ENCODE assay signal across 8 mouse cellular contexts in the genomic region with DNA sequence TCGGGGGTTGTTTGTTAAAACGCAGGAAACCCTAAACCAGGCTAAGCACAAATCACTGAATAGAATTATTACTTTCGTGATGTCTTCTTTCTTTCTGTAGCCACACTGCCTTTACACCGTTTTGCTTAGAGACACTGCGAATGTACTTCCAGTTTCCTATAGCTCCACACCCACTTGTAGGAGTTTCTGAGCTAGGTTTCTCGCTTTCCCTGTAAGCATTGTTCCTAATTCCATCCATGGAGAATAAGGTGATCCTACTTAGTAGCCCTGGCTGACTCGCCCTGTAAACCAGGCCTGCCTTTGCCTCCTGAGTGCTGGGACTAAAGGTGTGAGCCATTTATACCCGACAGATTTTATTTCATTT. TPM values are rescaled to one million over a fixed set of nuclear protein-coding genes. Genes with fewer than 3 reads are reported as not detected.
DNase-seq lines count a peak whose midpoint lies in the region; ATAC-seq and TF ChIP-seq lines count a peak whose summit lies in the region.

No protein-coding gene starts in this region.

- no peak overlapping the region for H3K9ac ChIP-seq in heart, embryonic 15.5 days
- no peak overlapping the region; the same call in 1 of the 2 replicates for H3K9ac ChIP-seq in hindbrain, embryonic 11.5 days (ENCODE audit: low read depth, low read length)

- 0 out of 2 replicates have a peak, but pooled peaks cover 2% of the 10 kb centered on the region for H3K4me1 ChIP-seq in heart, embryonic 15.5 days (replicated peaks)
- H3K4me1 ChIP-seq in bone marrow, adult 2 months (ENCODE audit: control insufficient read depth, insufficient read depth, low read length): no peaks in the 10 kb centered on the region
- no peaks in the 10 kb centered on the region for H3K4me1 ChIP-seq in hindbrain, embryonic 11.5 days (replicated peaks; ENCODE audit: control insufficient read depth, insufficient read depth, low read length)
- peaks cover 5% of the 10 kb centered on the region; the same call in 1 of the 2 replicates for H3K4me1 ChIP-seq in megakaryocyte, embryonic 14.5 days

- H3K27ac ChIP-seq in heart, embryonic 15.5 days: peak overlapping the region; percentile 47
- no peak overlapping the region for H3K27ac ChIP-seq in bone marrow, adult 2 months (ENCODE audit: control insufficient read depth, insufficient read depth, low read depth, low read length, poor library complexity)
- no peak overlapping the region for H3K27ac ChIP-seq in hindbrain, embryonic 11.5 days (ENCODE audit: low read depth, low read length)

- no peak for TF ChIP-seq POLR2A in bone marrow, adult 2 months (IDR thresholded peaks at IDR 0.05; ENCODE audit: borderline replicate concordance, control insufficient read depth, low read depth, low read length)

- H3K27me3 ChIP-seq in heart, embryonic 15.5 days: peaks cover 19% of the 10 kb centered on the region
- peaks cover 19% of the 10 kb centered on the region for H3K27me3 ChIP-seq in hindbrain, embryonic 11.5 days (ENCODE audit: control insufficient read depth, insufficient read depth, low read length)
- H3K27me3 ChIP-seq in megakaryocyte, embryonic 14.5 days (replicated peaks): peaks cover 7% of the 10 kb centered on the region

- no peak for ATAC-seq in heart, embryonic 15.5 days (replicated peaks; ENCODE audit: insufficient number of reproducible peaks, insufficient read depth, low FRiP score, low read depth)
- 0 out of 2 replicates have a peak, but pooled peaks have one; percentile 27 for ATAC-seq in hindbrain, embryonic 11.5 days (ENCODE audit: low FRiP score)

- intact Hi-C loops in left cerebral cortex, postnatal 36 days (cut with DNase I): no loop called here

- H3K4me2 ChIP-seq in heart, embryonic 15.5 days: peak overlapping the region; percentile 68
- H3K4me2 ChIP-seq in hindbrain, embryonic 11.5 days (replicated peaks; ENCODE audit: low read depth, low read length): peak overlapping the region; percentile 28

- no peak for DNase-seq in heart, adult 8-10 months (ENCODE audit: low spot score)
- DNase-seq in hindbrain, embryonic 11.5 days (ENCODE audit: low spot score): no peak
- no peak for DNase-seq in thymus, postnatal 10 days (ENCODE audit: low spot score in 2 of 2)
- DNase-seq in left cerebral cortex, postnatal 36 days (ENCODE audit: low spot score in 2 of 2): no peak
- DNase-seq in adrenal gland, postnatal 4 days (ENCODE audit: low spot score in 2 of 2): no peak

- no peaks in the 10 kb centered on the region for H3K36me3 ChIP-seq in heart, embryonic 15.5 days
- H3K36me3 ChIP-seq in hindbrain, embryonic 11.5 days (ENCODE audit: control insufficient read depth, insufficient read depth, low read length): no peaks in the 10 kb centered on the region
- no peaks in the 10 kb centered on the region for H3K36me3 ChIP-seq in megakaryocyte, embryonic 14.5 days (replicated peaks; ENCODE audit: low read length)

- peak overlapping the region; percentile 66 for H3K4me3 ChIP-seq in heart, embryonic 15.5 days
- H3K4me3 ChIP-seq in bone marrow, adult 2 months (replicated peaks; ENCODE audit: control insufficient read depth, low read depth, low read length): peak overlapping the region; percentile 35
- H3K4me3 ChIP-seq in hindbrain, embryonic 11.5 days (ENCODE audit: low read depth, low read length): no peak overlapping the region; the same call in none of the 2 replicates
- peak overlapping the region; percentile 93 for H3K4me3 ChIP-seq in megakaryocyte, embryonic 14.5 days (replicated peaks)

- H3K9me3 ChIP-seq in heart, embryonic 15.5 days (replicated peaks): no peaks in the 10 kb centered on the region
- H3K9me3 ChIP-seq in hindbrain, embryonic 11.5 days (ENCODE audit: control insufficient read depth, low read length): no peaks in the 10 kb centered on the region
- H3K9me3 ChIP-seq in megakaryocyte, embryonic 14.5 days: no peaks in the 10 kb centered on the region

- TF ChIP-seq CTCF in bone marrow, adult 2 months (IDR thresholded peaks at IDR 0.05; ENCODE audit: control insufficient read depth, insufficient read depth, low read length): no peak

- WGBS in heart, embryonic 15.5 days: 21% methylated on average over 8 of the region's 8 CpGs
- WGBS in bone marrow, adult 2 months: 19% methylated on average over 8 of the region's 8 CpGs
- 21% methylated on average over 8 of the region's 8 CpGs for whole genome bisulfite sequencing in hindbrain, embryonic 11.5 days

RNA-seq across cellular contexts. Expression of gene Kantr, which starts 0.4 kb away (rescaled TPM):
- polyA plus RNA-seq in heart, embryonic 15.5 days (2015; fragmentation: Nextera tagmentation; extraction: Ambion mirVana): 6.7 and 8.9 TPM in 2 replicates
- total RNA-seq in heart, adult 8-10 months (2022): 1 to 10 TPM; 2.3 to 5.2 (median 2.5) TPM
- polyA plus RNA-seq in bone marrow, adult 2 months (2011; ENCODE audit: insufficient read depth, insufficient read length, low replicate concordance, missing spikeins): 1.5 and 8.3 TPM in 2 replicates
- polyA plus RNA-seq in hindbrain, embryonic 11.5 days (2014; fragmentation: Nextera tagmentation; extraction: Ambion mirVana): 15.5 and 16.2 TPM in 2 replicates
- polyA plus RNA-seq in megakaryocyte, embryonic 14.5 days (2012; ENCODE audit: insufficient read depth, low replicate concordance): 0.23 TPM in 1 of 2 replicates, not detected in the other
- total RNA-seq in left cerebral cortex, postnatal 36 days (2021): 10 to 100 TPM; 52.5 to 54.5 TPM
- total RNA-seq in adrenal gland, postnatal 4 days (2021): 10 to 100 TPM; 11.7 to 12.7 TPM

RNA-seq across cellular contexts. Expression of gene Tspyl2, which starts 14.6 kb away (rescaled TPM):
- polyA plus RNA-seq in heart, embryonic 15.5 days (2015; fragmentation: Nextera tagmentation; extraction: Ambion mirVana): 15.6 and 18.3 TPM in 2 replicates
- total RNA-seq in heart, adult 8-10 months (2022): 10 to 100 TPM; 10.9 to 17.1 (median 11.9) TPM
- 14.2 and 42.5 TPM in 2 replicates for polyA plus RNA-seq in bone marrow, adult 2 months (2011; ENCODE audit: insufficient read depth, insufficient read length, low replicate concordance, missing spikeins)
- polyA plus RNA-seq in hindbrain, embryonic 11.5 days (2014; fragmentation: Nextera tagmentation; extraction: Ambion mirVana): 29.4 and 38.5 TPM in 2 replicates
- 13.1 and 18.0 TPM in 2 replicates for polyA plus RNA-seq in megakaryocyte, embryonic 14.5 days (2012; ENCODE audit: insufficient read depth, low replicate concordance)
- total RNA-seq in left cerebral cortex, postnatal 36 days (2021): 10 to 100 TPM; 82.4 to 99.8 TPM
- total RNA-seq in adrenal gland, postnatal 4 days (2021): 10 to 100 TPM; 53.5 to 55.2 TPM

RNA-seq across cellular contexts. Expression of gene Gpr173, which starts 40.8 kb away (rescaled TPM):
- polyA plus RNA-seq in heart, embryonic 15.5 days (2015; fragmentation: Nextera tagmentation; extraction: Ambion mirVana): 2.4 and 2.7 TPM in 2 replicates
- total RNA-seq in heart, adult 8-10 months (2022): under 1 TPM in 3 of 4 experiments, not detected in 1; 0.22 to 0.65 (median 0.41) TPM
- polyA plus RNA-seq in bone marrow, adult 2 months (2011; ENCODE audit: insufficient read depth, insufficient read length, low replicate concordance, missing spikeins): 0.72 TPM in 1 of 2 replicates, not detected in the other
- 4.7 and 7.2 TPM in 2 replicates for polyA plus RNA-seq in hindbrain, embryonic 11.5 days (2014; fragmentation: Nextera tagmentation; extraction: Ambion mirVana)
- not detected in 2 replicates for polyA plus RNA-seq in megakaryocyte, embryonic 14.5 days (2012; ENCODE audit: insufficient read depth, low replicate concordance)
- 10 to 100 TPM; 15.8 to 17.5 TPM for total RNA-seq in left cerebral cortex, postnatal 36 days (2021)
- total RNA-seq in adrenal gland, postnatal 4 days (2021): 1 to 10 TPM; 6.2 to 7.1 TPM
